Mouse (Mus musculus) liver, embryonic 18 days (tissue): ENCODE data around the gene Cdh23. TPM values are rescaled to one million over a fixed set of nuclear protein-coding genes. Genes with fewer than 3 reads are reported as not detected.

Source experiments
- polyA plus RNA-seq: library from polyadenylated mRNA; depleted of rRNA; stranded (reverse); fragments of >200 nt; gene quantifications from 2 replicates; pipeline ENCODE4 v1.2.3, GENCODE M21; 2012; rRNA removed

The Cdh23 gene
- 0.10 and 0.14 TPM in 2 replicates for polyA plus RNA-seq

GRCm38 (mm10) chr10:60696390-60696789, at the start of gene Cdh23:
TSS of gene Cdh23 (minus strand) at chr10:60696490.

DNA sequence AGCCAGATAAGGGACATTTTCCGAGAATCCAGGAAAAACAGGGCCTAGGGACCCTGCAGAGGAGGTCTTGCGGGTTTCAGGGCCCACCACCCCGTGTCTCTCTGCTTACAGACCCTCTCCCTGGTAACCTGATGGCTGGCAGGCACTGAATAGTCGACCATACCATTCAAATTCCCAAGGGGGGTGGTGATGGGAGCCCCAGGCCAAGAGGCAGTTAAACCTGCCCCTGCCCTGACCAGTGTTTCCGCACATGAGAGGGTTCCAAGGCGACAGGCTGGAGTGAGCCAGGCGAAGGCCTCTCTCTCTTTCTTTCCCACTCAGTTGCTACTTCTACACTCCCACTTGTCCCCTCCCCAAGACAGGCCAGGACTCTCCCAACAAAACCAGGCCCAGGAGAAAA, 296.8 kb downstream of the Cdh23 start, which contains the start of gene Gm17455:
Gm17455 (plus strand) TSS at position 278 of the 400 bp plus-strand sequence.

DNA sequence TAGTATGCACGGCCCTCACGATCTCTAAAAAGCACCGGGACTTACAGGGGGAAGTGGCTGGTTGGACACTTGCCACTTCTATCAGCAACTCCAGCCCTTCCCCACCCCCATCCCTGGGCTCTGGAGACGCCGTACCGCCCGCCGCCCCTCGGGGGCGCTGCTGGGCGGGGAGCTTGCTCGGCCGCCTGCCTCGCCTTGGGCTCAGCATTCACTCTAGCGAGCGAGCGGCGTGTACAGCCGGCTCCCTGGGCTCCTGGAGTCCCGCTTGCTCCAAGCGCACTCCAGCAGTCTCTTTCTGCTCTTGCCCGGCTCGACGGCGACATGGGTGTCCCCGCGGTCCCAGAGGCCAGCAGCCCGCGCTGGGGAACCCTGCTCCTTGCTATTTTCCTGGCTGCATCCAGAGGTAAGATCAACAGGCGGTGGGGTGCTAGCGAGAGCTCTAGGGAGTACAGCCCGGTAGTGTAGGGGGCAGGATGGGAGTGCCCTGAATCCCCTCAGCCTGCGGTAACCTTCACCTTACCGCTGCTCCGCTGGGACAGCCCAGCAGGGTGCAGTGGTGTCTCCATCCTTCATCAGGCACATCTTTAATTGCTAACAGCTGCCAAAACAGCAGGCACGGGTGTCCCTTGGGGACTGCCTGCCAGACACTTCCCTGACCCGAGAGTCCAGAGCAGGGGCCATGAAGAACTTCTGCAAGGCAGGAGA, 349.4 kb downstream of the Cdh23 start, which contains the start of gene Vsir:
Vsir (plus strand) TSS at position 151 of the 705 bp plus-strand sequence.

DNA sequence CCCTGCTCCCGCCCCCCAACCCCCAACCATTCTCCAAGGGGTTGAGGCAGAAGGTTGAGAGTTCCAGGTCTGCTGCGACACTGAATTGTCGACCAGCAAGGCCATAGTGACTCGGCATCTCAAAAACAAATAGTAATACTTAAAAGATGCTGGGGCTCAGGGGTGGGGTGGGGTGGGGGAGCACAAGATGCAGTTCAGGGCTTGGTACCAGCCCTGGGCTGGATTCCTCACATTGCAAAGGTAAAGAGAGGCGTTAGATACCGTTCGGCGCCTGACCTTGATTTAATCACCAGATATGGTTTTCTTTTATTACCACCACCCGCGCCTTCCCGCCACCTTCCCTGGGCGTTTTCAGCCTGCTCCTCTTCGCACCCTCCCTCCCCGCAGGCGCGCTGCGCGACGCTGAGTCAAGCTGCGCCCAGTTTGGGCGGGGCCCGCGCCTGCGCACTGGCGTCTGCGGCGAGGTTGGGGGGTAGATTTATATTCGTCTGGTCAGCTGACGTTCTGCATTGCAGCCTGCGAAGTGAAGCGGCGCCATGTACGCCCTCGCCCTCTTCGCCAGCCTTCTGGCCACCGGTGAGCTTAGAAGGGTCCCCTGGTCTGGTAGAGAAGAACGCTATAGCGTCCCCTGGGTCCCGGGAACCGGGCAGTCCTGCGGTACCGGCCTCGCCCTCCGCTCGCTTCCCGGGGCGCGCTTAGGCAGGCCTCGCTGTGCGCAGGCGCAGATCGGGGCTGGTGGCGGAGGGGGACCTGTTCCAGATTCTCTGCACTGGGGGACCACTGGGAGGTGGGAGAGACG, 418.9 kb downstream of the Cdh23 start, which contains the start of gene Psap:
Psap (plus strand) TSS at position 421 of the 799 bp plus-strand sequence.

Other genes with a start within 250 kb of the Cdh23 start
- gene Slc29a3, start 56.3 kb upstream of the Cdh23 start, polyA plus RNA-seq: 1.9 TPM in 2 replicates
- gene Unc5b, start 135.1 kb upstream of the Cdh23 start, polyA plus RNA-seq: 0.72 and 0.95 TPM in 2 replicates